Mouse (Mus musculus) lung, adult 2 months (tissue): Measurements from ENCODE around the gene Foxp1.

Source experiments
- CTCF ChIP-seq: fragments of 200-500 bp; IDR thresholded peaks from 2 replicates; pipeline ENCODE4 v1.5.1; 2011; ENCODE audit warnings: mild to moderate bottlenecking, low read length, control low read depth; ENCODE audit not compliant: insufficient read depth
- POLR2A ChIP-seq: fragments of 200-500 bp; IDR thresholded peaks from 2 replicates; pipeline ENCODE4 v1.6.1; 2011; ENCODE audit warnings: low read depth, mild to moderate bottlenecking, control low read depth, low read length, borderline replicate concordance; ENCODE audit errors: extremely low read depth

DNA sequence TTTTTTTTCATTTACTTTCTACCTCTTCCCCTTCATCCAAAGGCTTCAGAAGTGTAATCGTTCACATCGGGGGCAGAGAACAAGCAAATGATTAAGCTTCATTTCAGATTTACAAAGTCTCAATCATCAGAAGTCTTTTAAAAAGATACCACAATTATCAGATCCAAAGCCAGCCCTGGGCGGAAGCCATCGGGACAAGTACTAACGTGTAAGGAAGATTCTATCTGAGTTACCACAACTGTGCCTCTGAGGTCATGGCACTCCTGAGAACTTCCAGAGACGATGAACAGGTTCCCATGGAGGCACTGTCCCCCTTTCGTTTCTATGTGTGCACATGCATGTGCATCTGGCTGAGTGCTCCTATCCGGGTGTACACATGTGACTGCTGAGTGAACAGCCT is 269.2 kb downstream of the Foxp1 start:
- TF ChIP-seq POLR2A: no peak
- TF ChIP-seq CTCF: no peak
